Mouse (Mus musculus): Measurements from ENCODE around the gene Serpina3n. TPM values are rescaled to one million over a fixed set of nuclear protein-coding genes. Genes with fewer than 3 reads are reported as not detected.
"Not testable (repeated sequence)": the region's sequence is repeated elsewhere in the genome, so short reads cannot be mapped to it uniquely, and the experiment has no call there.

Serpina3n gene
- polyA plus RNA-seq, 1 experiment from 2014 or later = 0.20 TPM

DNA sequence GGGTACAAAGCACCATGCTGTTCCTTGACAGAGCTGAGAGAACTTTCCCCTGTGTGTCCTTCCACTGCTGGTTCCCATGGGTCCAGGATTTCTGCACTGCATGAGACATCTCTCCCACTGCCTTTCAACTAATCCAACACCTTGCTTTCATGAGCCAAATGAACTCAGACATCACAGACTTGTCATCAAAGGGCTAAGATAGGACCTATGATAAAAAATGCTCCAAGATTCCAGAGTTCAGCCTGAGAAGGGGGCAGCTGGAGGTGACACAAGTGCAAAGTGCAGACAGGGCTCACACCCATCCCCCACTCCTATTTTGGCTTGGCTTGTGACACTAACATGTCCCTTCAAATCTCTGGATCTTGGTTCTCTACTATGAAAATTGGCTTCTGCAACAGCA lies 18.1 kb upstream of the Serpina3n start:
- Histone ChIP-seq H3K36me3 (ENCODE audit: insufficient read depth, low read length) (no peaks in the 10 kb centered on the region), H3K4me2 (ENCODE audit: low read length) (no peak overlapping the region), H3K9ac (ENCODE audit: low read depth, low read length) (no peak overlapping the region), H3K4me1 (replicated peaks; ENCODE audit: insufficient read depth, low read length) (no peaks in the 10 kb centered on the region), H3K4me3 (replicated peaks; ENCODE audit: low read depth, low read length) (no peak overlapping the region), H3K27ac (no peak overlapping the region), H3K9me3 (replicated peaks; ENCODE audit: low read length) (no peaks in the 10 kb centered on the region), H3K27me3 (ENCODE audit: insufficient read depth, low read length) (no peaks in the 10 kb centered on the region)
- DNase-seq (ENCODE audit: low spot score) (no peak), ATAC-seq (replicated peaks; ENCODE audit: low FRiP score, low read depth) (no peak)
- TF ChIP-seq CTCF (IDR thresholded peaks at IDR 0.05; ENCODE audit: low read depth) = no peak

DNA sequence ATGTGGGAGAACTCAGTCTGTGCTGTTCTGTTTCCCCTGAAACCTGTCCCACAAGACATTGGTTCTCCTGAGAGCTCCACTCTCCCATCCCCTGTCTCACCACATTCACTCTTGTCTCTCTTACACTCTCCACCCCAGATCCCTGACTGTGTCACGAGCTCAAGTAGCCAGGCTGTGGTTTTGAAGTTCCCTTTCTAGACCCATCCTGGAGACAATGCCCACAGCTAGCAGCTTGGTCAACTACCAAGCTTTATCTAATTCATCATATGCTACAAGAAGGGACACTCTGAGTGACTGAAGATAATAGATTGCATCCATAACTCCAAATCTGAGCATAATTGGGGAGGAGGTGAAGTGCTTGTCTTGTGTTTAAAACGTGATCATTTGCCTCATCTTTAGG lies 15.5 kb upstream of the Serpina3n start:
- H3K4me1 ChIP-seq (replicated peaks; ENCODE audit: insufficient read depth, low read length); DNase-seq (ENCODE audit: low spot score); H3K36me3 ChIP-seq (ENCODE audit: insufficient read depth, low read length); H3K9me3 ChIP-seq (replicated peaks; ENCODE audit: low read length); H3K4me3 ChIP-seq (replicated peaks; ENCODE audit: low read depth, low read length); H3K9ac ChIP-seq (ENCODE audit: low read depth, low read length); H3K4me2 ChIP-seq (ENCODE audit: low read length); ATAC-seq (replicated peaks; ENCODE audit: low FRiP score, low read depth); H3K27me3 ChIP-seq (ENCODE audit: insufficient read depth, low read length); H3K27ac ChIP-seq: not testable (repeated sequence)
- WGBS = 50% methylated on average over 2 of the region's 2 CpGs

DNA sequence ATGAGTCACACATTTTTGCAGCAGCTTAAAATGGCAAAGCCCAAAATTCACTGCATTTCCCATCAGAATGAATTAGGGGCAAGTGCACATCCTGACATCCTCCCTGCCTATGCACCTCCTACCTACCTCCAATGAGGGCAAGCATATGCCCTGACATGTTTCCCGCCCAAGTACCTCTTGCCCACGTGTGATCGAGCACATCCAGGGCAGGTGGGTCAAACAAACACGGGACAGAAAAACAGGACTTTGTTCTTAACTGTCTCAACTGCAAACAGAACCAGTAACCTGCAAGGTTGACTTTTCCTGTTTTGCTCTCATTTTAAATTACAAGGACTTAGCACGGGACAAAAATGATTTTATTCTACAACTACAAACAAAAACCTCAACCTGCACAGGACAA lies 2.6 kb upstream of the Serpina3n start:
- no peak for DNase-seq (ENCODE audit: low spot score)
- TF ChIP-seq CTCF (IDR thresholded peaks at IDR 0.05; ENCODE audit: low read depth) = no peak
- ATAC-seq (replicated peaks; ENCODE audit: low FRiP score, low read depth) = no peak
- H3K27me3 ChIP-seq (ENCODE audit: insufficient read depth, low read length) = no peaks in the 10 kb centered on the region
- H3K4me2 ChIP-seq (ENCODE audit: low read length) = no peak overlapping the region
- no peak overlapping the region for H3K4me3 ChIP-seq (replicated peaks; ENCODE audit: low read depth, low read length)
- no peaks in the 10 kb centered on the region for H3K9me3 ChIP-seq (replicated peaks; ENCODE audit: low read length)
- no peak overlapping the region for H3K9ac ChIP-seq (ENCODE audit: low read depth, low read length)
- 59% methylated on average over 5 of the region's 5 CpGs for WGBS
- H3K4me1 ChIP-seq (replicated peaks; ENCODE audit: insufficient read depth, low read length) = no peaks in the 10 kb centered on the region
- no peak overlapping the region for H3K27ac ChIP-seq
- no peaks in the 10 kb centered on the region for H3K36me3 ChIP-seq (ENCODE audit: insufficient read depth, low read length)

DNA sequence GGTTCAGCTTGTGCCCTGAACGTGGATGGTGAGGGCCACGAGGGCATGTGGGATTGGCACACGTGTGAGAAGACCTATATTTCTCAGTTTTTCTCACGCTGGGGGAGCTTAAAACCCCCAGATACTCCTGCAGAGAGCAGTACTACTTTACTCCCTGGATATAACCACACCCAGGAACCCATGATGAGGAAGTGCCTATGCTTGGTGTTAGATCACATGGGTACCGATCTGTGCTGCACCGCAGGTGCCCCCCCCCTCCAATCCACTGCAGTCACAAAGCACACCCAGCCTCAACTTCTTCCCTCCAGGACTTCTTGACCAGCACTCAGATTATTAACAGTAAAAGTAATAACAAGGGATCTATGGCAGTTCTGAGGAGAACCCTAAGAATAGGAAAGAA lies 6.0 kb downstream of the Serpina3n start:
- H3K36me3 ChIP-seq (ENCODE audit: insufficient read depth, low read length) = no peaks in the 10 kb centered on the region
- no peak overlapping the region for H3K4me3 ChIP-seq (replicated peaks; ENCODE audit: low read depth, low read length)
- DNase-seq (ENCODE audit: low spot score) (no peak), ATAC-seq (replicated peaks; ENCODE audit: low FRiP score, low read depth) (no peak)
- no peak overlapping the region for H3K4me2 ChIP-seq (ENCODE audit: low read length)
- no peaks in the 10 kb centered on the region for H3K27me3 ChIP-seq (ENCODE audit: insufficient read depth, low read length)
- H3K9me3 ChIP-seq (replicated peaks; ENCODE audit: low read length) = no peaks in the 10 kb centered on the region
- no peak overlapping the region for H3K9ac ChIP-seq (ENCODE audit: low read depth, low read length)
- no peaks in the 10 kb centered on the region for H3K4me1 ChIP-seq (replicated peaks; ENCODE audit: insufficient read depth, low read length)
- H3K27ac ChIP-seq = no peak overlapping the region
- WGBS = 82% methylated on average over 6 of the region's 6 CpGs
- no peak for TF ChIP-seq CTCF (IDR thresholded peaks at IDR 0.05; ENCODE audit: low read depth)

DNA sequence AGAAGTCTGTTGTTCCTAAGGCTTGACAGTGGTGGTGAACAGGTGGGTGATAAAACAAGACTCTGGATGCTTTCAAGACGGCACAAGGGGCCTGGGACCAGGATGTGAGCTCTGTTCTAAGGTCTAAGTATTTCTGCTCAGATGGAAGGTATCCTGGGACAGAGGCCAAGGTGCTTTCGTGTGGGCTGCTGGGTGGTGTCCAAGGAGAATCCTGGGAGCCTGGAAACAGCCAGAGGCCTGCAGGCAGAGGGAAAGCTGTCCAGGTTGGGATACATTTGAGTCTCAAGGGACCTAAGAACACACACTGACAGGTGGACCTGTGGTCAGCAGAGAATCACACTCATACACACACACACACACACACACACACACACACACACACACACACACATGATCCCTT lies 8.0 kb downstream of the Serpina3n start:
- no peak overlapping the region for H3K4me3 ChIP-seq (replicated peaks; ENCODE audit: low read depth, low read length)
- no peak overlapping the region for H3K4me2 ChIP-seq (ENCODE audit: low read length)
- 49% methylated on average over 2 of the region's 2 CpGs for WGBS
- no peak for DNase-seq (ENCODE audit: low spot score)
- no peak for ATAC-seq (replicated peaks; ENCODE audit: low FRiP score, low read depth)
- no peaks in the 10 kb centered on the region for H3K9me3 ChIP-seq (replicated peaks; ENCODE audit: low read length)
- no peak overlapping the region for H3K27ac ChIP-seq
- no peaks in the 10 kb centered on the region for H3K4me1 ChIP-seq (replicated peaks; ENCODE audit: insufficient read depth, low read length)
- H3K27me3 ChIP-seq (ENCODE audit: insufficient read depth, low read length) = no peaks in the 10 kb centered on the region
- no peak for TF ChIP-seq CTCF (IDR thresholded peaks at IDR 0.05; ENCODE audit: low read depth)
- H3K36me3 ChIP-seq (ENCODE audit: insufficient read depth, low read length) = no peaks in the 10 kb centered on the region
- no peak overlapping the region for H3K9ac ChIP-seq (ENCODE audit: low read depth, low read length)

DNA sequence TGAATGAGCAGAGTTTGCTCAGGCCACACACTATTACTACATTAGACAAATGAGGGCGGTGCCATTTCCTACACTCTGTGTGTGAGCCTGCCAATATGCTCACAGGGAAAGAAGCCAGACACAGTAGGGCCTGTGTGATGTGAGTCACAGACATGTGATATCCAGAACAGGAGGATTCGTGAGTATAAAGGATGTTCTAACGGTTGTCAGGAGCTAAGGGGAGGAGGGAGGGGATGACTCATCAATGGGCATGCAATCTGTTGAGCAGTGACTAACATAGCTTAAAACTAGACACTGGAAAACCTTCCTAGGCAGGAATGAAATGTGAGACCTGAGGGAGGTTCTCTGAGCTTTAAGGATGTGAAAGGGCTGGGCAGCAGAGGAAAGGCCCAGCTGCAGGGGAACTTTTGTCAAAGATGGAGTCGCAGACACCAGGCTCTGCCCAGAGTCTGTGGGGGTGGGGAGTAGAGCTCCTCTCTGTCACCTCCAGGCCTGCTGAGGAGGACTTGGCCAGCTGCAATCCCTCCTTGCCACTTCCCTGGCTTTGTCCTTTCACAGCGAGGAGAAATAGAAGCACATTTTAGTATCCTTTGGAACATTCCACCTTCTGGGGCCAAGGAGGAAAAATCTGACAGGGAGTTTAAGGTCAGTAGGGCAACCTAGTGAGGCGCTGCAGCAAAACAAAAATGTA lies 9.2 kb downstream of the Serpina3n start:
- Histone ChIP-seq H3K4me1 (replicated peaks; ENCODE audit: insufficient read depth, low read length) (no peaks in the 10 kb centered on the region), H3K27ac (no peak overlapping the region), H3K4me2 (ENCODE audit: low read length) (no peak overlapping the region), H3K9me3 (replicated peaks; ENCODE audit: low read length) (no peaks in the 10 kb centered on the region), H3K9ac (ENCODE audit: low read depth, low read length) (no peak overlapping the region), H3K4me3 (replicated peaks; ENCODE audit: low read depth, low read length) (no peak overlapping the region), H3K36me3 (ENCODE audit: insufficient read depth, low read length) (no peaks in the 10 kb centered on the region), H3K27me3 (ENCODE audit: insufficient read depth, low read length) (no peaks in the 10 kb centered on the region)
- 22% methylated on average over 6 of the region's 6 CpGs for WGBS
- peak; percentile 70 for ATAC-seq (replicated peaks; ENCODE audit: low FRiP score, low read depth)
- TF ChIP-seq CTCF (IDR thresholded peaks at IDR 0.05; ENCODE audit: low read depth) = no peak
- peak; percentile 80 for DNase-seq (ENCODE audit: low spot score)
